Mouse (Mus musculus) urinary bladder, postnatal 10 days (tissue): ENCODE data around the gene B3gat1.

Source experiments
- DNase-seq: peaks from one replicate; pipeline ENCODE4 v3.0.0; 2022; ENCODE audit warnings: low spot score

Gene B3gat1

DNA sequence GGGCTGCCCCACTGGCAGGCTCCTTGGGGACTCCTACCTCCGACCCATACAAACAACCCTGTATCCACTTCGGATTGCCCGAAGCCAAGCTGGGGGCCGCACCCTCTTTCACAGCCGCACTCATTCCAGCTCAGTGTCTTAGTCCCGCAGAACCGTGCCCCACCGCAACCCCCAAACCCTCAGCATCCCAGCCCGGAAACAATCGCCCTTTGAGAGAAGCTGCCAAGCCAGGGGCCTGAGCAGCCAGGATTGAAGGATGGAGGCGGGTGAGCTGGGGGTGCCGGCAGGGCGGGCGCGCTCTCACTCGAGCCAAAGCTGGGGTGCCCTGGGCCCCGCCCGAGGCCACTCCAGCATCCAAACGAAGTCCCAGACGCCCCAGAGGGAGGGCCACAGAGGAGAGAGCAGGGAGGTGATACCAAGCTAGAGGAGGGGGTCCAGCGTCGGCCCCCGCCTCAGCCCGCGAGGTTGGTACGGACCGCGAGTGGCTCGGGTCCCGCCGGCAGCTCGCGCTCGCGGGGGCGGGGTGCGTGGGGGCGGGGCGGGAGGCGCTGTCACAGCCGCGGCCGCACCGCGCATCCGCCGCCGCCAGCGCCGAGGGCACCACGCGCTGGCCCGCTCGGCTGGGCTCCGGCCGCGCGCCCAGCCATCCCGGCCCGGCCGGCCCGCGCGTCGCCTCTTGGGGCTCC, at the start of gene B3gat1:
TSS of gene B3gat1 (plus strand) at position 523 of the 686 bp plus-strand sequence.
- no peak for DNase-seq

DNA sequence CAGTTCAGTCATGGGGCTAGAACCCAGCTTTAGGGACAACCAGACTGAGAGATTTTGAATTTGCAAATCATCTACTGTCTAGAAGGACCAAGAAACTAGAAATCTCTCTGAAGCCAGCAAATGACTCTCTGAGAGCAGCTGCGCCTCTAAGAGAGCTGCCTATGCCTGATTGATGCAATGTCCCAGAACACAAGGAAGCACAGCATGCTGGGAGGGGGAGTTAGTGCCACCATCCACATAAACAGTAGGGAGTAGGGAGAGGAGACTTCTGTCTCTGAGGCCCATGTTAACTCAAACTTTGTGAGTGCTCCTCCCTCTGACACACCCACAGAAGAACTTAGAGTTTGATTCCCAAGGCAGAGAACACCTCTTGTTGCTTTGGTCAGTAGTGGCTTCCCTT, 44.4 kb upstream of the B3gat1 start:
- DNase-seq = no peak

DNA sequence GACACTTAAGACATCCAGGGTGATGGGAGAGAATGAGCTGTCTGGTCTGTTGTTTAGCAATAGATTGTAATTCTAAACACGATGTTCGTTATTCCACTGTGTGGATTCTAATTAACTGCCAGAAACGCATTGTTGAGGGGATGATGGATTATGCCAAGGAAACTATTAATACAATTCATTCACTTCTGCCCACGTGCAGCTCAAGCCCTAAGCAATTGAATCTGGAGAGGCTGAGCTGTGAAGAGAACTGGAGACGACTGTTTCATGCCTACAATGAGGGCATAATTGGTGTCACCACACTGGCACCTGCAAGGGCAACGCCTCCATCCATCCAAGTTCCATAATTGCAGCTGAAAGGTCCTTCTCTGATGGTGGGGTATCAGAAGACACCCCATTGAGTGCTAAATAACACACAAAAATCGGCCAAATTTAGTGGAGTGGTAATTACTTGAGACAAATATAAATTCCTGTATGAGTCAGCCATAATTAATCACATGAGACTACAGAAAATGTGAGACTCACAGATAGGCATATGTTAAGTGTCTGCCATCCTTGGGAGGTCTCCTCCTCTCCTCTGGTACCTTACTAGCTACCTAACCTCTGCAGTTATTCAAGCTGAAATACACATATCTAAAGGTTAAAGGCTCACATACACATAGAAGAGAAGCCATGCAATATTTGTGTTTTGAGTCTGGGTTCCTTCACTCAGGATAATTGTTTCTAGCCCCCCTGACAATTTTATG, 43.4 kb upstream of the B3gat1 start:
- DNase-seq = no peak

DNA sequence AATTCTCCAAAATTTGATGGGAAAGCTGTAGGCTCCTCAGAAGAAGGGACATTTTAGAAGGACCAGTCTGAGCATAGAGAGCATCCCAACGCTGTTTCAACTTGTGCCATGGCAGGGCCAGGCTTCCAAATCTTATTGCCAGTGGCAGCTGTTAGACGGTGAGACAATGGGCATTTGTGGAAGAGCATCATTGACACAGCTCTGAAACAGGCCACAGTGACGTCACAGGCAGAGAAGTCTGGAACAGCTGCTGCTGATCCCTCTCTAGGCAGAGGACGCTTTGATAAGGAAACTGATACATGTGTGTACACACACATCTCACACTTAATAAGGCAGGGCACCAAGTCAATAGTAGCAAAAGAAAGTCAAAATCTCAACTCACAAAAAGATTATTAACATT, 40.9 kb upstream of the B3gat1 start:
- no peak for DNase-seq

DNA sequence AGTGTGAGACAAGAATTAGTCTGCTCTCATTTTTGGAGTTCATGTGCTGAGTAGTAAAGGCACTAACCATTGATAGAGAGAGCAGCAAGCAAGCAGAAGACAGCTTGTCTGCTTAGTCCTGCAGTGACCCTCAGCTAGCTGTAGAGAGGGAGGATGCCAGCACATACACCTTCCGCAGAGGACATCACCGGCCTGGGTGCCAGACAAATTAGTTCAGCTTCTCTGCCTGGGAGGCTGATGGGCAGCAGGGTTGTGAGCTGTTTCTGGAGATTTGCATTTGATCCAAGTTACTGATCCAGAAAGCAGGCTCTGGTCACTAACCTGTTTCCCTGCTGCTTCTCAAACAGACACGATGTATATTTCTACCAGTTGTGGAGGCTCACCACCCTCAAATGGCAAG, 38.9 kb upstream of the B3gat1 start:
- DNase-seq = no peak

DNA sequence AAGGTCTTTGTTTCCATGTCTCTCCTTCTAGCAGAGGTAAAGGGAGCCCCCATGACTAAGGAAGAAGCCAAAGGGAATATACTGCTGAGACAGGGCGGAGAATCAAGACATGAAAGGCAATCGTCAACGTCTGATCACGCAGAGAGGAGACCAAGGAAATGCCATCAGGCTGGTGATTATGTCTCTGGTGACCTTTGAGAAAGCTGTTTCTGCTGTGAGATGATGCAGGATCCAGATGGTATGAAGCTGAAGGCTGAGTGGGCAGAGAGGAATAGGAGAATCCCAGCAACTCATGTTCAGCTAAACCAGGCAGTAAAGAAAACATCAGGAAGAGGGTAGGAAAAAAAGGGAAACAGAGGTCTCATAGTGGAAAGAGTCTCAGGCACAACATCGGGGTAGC, 38.4 kb upstream of the B3gat1 start:
- DNase-seq = no peak

DNA sequence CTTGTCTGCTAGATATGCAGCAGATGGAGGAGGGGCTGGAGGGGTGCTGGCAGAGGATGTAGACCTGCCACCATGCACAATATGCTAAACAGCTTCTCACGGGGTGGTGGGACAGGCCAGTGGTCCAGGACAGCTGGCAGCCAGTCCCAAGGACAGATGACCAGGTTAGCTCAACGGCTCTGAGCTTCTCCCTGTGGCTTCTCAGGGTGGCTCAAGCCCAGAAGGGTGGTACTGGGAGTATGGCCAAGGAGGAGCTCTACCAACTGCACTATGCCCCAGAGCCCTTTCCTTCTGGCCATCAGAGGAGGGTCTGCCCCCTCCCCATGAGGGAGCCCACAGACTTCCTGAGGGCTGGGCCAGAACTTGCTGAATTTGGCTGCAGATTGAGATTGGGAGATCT, 35.2 kb upstream of the B3gat1 start:
- no peak for DNase-seq

DNA sequence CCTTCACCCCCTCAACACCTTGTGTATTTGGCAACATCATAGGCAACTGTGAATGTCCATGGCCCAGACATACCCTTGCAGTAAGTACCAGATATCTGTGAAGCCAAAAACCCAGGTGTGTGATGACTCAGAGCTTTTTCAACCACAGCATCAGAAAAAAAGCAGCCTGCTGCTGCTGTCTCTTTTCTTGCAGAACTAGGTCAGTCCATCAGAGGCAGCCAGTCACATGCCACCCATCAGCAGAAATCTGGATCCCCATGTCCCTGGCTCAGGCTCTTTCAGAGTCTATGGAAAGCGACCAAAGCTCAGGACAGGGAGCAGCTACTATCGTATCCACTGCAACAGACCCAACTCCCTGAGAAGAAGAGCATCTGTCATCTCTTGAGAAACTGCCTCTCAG, 33.2 kb upstream of the B3gat1 start:
- no peak for DNase-seq

DNA sequence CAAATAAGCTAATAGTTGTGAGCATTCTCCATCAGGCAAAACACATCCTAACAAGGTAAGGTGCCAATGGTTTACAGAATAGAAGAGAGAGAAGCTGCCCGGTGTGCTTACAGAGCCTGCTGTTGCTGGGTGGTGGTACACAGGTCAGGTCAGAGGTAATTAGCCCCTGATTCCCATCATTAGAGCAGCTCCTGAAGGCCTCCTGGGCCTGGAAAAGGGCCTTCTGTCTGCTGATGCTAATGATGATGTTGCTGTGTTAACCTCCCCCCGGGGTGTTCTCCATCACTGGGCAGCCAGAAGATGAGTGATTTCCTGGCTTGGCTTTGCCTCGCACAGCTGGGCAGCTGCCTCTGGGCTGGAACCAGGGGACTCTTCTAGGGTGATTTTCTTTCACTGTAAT, 15.1 kb upstream of the B3gat1 start:
- DNase-seq = no peak

DNA sequence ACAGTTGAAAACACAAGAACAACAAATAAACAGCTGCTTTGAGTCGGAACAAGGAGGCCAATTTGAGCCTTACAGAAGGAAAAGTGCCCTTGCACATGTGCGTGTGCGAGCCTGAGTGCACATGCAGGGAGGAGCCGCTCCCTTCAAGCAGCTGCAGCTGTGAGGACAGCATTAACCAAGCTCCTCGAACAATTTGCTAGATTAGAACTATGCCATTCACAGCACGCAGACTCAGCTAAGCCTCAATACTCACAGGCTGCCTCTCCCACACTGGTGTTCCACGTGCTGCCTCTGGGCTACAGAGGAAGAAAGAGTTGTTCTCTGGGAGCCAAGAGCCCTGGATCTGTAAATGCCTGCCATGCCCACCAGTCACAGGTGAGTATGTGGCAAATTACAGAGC, 11.8 kb upstream of the B3gat1 start:
- DNase-seq = no peak

DNA sequence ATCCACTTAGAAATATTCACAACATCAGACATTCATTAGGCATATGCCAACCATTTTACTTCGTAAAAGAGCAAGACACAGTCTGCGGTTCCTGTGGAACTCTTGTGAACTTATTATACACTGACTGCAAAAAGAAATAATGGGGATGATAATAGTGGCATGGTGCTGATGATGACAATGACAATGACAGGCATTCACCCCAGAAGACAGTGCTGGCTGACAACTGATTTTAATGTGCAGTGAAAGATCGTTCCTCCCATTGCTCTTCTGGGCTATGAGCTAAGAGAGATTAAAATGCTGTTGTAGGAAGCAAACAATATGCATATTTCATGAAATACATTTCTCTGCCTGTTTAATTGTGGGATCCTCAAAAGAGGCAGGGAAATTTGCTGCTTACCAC, 7.8 kb upstream of the B3gat1 start:
- no peak for DNase-seq

DNA sequence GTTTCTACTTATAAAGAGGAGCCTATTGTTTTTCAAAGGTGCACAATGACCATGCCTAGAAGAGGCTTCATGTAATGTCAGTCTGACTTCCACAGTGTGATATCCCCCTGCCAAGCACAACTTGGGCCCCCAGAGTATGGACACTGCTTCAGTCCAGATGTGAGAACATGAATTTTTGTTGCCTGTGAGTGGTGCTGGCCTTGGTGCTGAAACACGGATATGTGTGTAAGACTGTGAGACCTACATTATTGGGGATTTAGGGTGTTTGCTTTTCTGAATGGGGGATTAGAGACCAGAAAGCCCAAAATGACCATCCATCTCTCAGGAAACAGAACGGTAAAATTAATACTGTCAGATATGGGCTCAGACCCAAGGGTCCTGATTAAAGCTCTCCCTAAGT, 6.1 kb upstream of the B3gat1 start:
- no peak for DNase-seq

DNA sequence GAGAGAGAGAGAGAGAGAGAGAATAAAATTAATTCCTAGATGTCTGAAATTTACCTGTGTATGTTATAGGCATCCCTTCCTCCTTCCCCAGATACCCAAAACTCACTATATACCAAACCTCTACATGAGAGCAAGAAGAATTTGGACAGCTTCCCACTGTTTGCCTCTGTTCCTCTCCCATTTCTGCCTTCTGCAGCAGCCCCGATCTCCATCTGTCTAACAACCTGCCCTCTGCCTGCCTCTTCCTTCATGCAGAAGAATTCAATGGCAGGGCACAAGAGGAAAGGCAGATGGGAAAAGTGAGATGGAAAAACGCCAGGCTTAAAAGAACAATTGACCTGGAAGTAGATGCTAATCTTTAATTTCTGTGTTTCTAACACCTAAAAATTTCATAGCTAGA, 5.0 kb upstream of the B3gat1 start:
- no peak for DNase-seq

DNA sequence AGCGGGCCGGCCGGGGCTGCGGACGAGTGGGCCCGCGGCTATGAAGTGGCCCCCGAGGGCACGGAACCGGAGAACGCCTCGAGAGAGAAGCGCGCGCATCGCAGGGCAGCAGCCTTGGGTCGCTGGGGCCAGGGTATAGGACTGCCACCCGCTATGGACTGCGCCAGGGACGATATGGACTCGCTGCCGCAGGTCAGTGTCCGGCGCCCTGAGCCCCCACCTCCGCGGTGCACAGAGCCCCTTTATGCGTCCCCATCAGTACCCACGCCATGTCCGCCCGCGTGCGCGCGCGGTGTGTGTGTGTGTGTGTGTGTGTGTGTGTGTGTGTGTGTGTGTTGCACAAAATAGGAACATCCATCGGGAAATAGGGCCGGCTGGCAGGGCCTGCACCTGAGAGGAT, 458 bp downstream of the B3gat1 start:
- no peak for DNase-seq

DNA sequence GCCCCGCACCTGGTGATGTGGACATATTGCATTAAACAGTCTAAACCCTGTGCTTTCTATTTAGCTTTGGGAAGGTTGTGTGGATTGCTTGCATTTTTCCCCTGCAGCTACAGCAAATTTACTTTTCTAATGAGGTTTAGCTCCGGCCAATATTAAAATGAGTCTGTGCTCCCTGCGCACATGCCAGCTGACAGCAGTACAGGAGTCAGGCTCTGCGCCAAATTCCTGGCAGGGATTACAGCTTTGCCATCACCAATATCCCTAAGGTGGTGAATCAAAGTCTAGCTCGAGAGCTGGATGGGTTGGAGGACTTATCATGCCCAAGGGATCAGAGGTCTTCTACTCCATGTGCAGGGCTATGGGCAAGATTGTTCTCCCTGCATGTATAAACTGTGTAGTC, 3.6 kb downstream of the B3gat1 start:
- DNase-seq = no peak

DNA sequence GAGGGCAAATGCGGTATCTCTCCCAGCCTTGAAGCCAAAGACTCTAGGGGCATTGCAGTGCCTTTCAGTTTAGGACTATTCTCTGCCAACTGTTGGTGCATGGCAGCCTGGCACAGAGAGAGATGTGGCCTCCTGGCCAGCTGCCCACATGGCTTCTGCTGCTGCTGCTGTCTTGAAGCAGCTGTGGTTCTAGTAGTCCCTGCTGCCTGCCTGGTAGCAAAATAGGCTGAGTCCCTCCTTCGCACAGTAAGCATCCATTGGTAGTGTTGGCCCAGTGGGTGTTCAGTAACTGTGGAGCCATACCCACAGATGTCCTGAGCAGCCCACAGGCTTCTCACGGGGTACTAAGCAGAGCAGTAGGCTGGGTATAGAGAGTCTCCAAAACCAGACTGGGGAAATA, 9.3 kb downstream of the B3gat1 start:
- no peak for DNase-seq

DNA sequence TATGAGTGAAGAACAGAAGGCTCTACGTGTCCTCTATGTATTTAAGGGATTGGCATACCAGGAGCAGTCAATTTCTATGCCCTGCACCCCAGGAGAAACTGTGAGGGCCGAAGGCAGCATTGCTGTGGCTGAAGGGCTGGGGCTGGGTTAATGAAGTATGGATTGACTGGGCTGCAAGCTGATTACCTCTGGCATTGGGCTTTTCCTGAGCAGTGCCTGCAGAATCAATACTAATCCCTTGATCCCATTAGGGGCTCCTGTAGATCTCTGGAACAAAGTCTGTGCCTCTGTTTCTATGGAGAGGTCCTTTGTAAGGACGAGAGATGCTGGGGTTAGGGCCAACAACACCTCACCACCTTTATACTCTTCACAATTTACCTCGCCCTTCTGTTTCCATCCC, 13.6 kb downstream of the B3gat1 start:
- no peak for DNase-seq

DNA sequence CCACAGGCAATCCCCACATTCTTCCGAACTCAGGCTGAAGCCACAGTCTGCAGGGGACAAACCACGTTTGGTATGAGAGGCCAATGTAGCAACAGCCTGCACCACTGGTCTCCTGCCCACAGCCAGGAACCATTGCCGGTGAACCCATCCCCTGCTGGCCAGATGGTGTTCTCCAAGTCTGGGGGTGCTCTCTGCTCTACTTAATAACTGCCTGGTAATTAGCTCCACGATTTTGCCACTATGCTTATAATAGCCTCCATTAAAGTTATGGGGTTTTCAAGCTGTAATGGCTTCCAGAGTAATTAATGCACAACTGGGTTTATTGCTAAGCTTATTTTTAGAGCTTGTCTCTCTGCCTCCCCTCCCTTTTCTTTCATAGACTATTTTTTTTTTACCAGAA, 15.4 kb downstream of the B3gat1 start:
- DNase-seq = no peak

DNA sequence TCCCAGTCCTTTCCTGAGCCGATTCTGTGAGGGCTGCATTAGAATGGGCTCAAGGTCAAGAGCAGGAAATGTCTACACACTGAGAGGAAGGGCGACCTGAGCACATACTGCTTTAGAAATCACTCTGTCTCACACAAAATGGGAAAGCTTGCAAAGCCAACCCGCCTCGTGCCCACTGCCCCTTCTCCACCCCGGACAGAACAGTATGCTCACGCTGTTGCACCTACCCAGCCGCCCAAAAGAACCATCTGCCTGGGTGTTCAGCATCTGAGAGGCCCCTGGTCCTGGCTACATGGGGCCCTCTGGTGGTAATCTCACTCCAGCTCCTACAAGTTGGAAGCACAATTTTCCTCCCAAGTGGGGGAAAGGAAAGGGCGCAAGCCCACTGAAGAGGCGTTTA, 26.6 kb downstream of the B3gat1 start:
- DNase-seq = no peak

DNA sequence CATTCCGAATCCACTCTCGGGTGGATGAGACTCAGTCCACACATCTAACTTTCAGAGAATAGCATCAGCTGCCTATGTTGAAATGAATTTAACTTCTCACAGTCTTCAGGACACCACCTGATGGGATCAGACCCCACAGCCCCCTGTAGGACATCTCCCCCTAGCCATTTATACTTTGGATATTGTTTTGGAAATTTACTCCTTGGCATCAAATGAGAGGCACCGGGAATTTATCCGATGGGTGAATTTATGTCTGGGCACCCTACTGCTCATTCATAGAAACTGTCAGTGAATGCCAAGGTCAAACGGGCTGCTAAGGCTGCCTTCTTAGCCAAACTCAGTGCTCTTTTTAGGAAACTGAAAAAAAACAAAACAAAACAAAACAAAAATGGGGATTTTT, 27.0 kb downstream of the B3gat1 start:
- no peak for DNase-seq

DNA sequence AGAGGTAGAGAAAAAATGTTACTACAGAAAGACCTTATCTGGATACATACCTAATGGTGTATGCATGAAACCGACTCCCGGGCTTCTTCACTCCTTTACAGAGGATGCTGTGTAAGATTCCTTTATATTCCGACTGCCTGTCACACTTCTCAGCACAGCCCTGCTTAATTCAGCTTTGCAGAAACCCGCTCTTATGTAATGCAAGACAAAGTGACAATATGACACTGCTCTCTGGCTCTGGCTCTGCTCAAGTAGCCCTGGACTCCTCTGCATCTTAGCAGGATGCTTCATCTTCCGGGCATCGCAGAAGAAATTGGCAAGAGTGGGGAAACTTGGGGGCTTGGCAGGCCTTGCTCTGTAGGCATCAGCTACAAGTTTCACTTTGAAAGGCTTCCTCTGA, 28.9 kb downstream of the B3gat1 start:
- no peak for DNase-seq

DNA sequence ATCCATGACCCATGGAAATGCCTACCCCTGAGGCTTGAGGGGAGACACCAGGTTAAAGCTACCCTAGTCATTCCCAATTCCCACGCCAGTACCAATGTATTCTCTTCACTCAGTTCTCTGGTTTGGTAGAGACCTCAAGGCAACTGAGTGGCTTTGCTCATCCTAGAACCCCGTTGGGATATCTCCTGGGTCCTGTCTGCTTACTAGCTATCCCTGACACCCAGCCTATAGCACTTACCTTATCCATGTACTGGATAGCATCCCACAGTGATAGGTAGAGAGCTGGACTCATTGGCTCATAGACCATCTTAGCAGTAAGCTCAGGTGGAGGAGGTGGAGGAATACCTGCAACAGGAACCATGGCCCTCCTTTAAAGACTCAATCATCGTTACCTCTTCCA, 34.7 kb downstream of the B3gat1 start:
- DNase-seq = no peak

DNA sequence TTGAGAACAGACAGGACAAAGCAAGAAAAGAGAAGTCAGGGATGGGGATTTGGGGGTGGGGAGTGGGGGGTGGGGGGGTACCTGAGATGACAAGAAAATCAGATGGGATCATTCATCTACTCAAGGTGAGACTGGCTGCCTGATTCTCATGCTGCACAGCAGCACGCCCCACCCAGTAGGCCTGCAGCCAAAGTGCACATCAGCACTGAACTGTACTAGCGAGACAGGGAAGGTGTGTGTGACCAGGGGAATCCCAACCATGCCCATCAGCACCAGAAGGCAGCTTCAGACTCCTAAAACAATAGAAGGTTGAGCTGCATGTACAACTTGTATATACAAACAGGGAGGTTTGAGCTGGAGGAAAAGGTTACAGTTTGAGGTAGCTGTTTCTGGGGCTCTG, 42.2 kb downstream of the B3gat1 start:
- no peak for DNase-seq
